Mouse (Mus musculus): ENCODE data around the gene Stxbp5l.

GRCm38 (mm10) chr16:37292593-37292992 lies 92.2 kb downstream of the Stxbp5l start:
- TF ChIP-seq POLR2A (IDR thresholded peaks at IDR 0.05; ENCODE audit: insufficient read length, low read depth) (no peak), MAX (IDR thresholded peaks at IDR 0.05; ENCODE audit: low read depth) (no peak), TCF3 (IDR thresholded peaks at IDR 0.05; ENCODE audit: insufficient read length, low read depth) (no peak), POLR2AphosphoS2 (IDR thresholded peaks at IDR 0.05; ENCODE audit: insufficient read length, low read depth) (no peak), USF1 (IDR thresholded peaks at IDR 0.05; ENCODE audit: low read depth) (no peak), MYOD1 (IDR thresholded peaks at IDR 0.05; ENCODE audit: control insufficient read depth in 1 of 3, insufficient read length in 2 of 3, low read depth in 2 of 3) (no peak)
